Mouse (Mus musculus) stomach, embryonic 16.5 days (tissue): ENCODE data around the gene Gpr87. TPM values are rescaled to one million over a fixed set of nuclear protein-coding genes. Genes with fewer than 3 reads are reported as not detected.

Experiments
- ATAC-seq: fragments of 200-750 bp; cut with Nextera tagmentation; 2 replicates; pipeline ENCODE4 v1.8.0; 2017; ENCODE audit warnings: moderate number of reproducible peaks, moderate TSS enrichment; ENCODE audit not compliant: insufficient read depth, low FRiP score
- H3K27ac ChIP-seq: fragments of 300-500 bp; sonication (generic); 2 replicates; pipeline ENCODE4 v1.5.1; 2014; ENCODE audit warnings: low read length
- H3K27me3 ChIP-seq: fragments of 300-500 bp; sonication (generic); 2 replicates; pipeline ENCODE4 v1.6.1; 2014; ENCODE audit warnings: low read length, control low read depth, mixed read lengths; ENCODE audit not compliant: control insufficient read depth, insufficient read depth
- H3K36me3 ChIP-seq: fragments of 300-500 bp; sonication (generic); 2 replicates; pipeline ENCODE4 v1.6.1; 2014; ENCODE audit warnings: low read length; ENCODE audit not compliant: control insufficient read depth, insufficient read depth
- H3K4me1 ChIP-seq: fragments of 300-500 bp; sonication (generic); 2 replicates; pipeline ENCODE4 v1.6.1; 2014; ENCODE audit warnings: low read length, control low read depth, mixed read lengths; ENCODE audit not compliant: control insufficient read depth, insufficient read depth
- H3K4me2 ChIP-seq: fragments of 300-500 bp; sonication (generic); 2 replicates; pipeline ENCODE4 v1.6.1; 2014; ENCODE audit warnings: low read depth, low read length, mixed read lengths
- H3K4me3 ChIP-seq: fragments of 300-500 bp; sonication (generic); replicated peaks from 2 replicates; pipeline ENCODE4 v1.5.1; 2014; ENCODE audit warnings: mild to moderate bottlenecking, low read length
- H3K9ac ChIP-seq: fragments of 300-500 bp; sonication (generic); 2 replicates; pipeline ENCODE4 v1.6.1; 2014; ENCODE audit warnings: low read length
- H3K9me3 ChIP-seq: fragments of 300-500 bp; sonication (generic); replicated peaks from 2 replicates; pipeline ENCODE4 v1.6.1; 2016; ENCODE audit warnings: low read length, control low read depth; ENCODE audit not compliant: control insufficient read depth
- WGBS: fragments of 180-500 bp; shearing (Covaris S2); extraction: QIAGEN DNeasy Blood & Tissue Kit; methylation state at CpG from one replicate; pipeline ENCODE4 v1.1.7; 2014; 5-methylcytosine and 5-hydroxymethylcytosine counted together
- polyA plus RNA-seq: library from polyadenylated mRNA; unstranded; fragments of >200 nt; fragmentation: Nextera tagmentation; extraction: Ambion mirVana; gene quantifications from 2 replicates; pipeline ENCODE4 v1.2.1, GENCODE M21; 2015

Gpr87 gene
- polyA plus RNA-seq, 1 experiment from 2014 or later: 18.6 TPM

- Histone ChIP-seq H3K27me3 (no peaks in the 10 kb centered on the region), H3K4me3 (no peak overlapping the region), H3K9me3 (no peaks in the 10 kb centered on the region), H3K4me2 (no peak overlapping the region), H3K36me3 (no peaks in the 10 kb centered on the region), H3K27ac (no peak overlapping the region), H3K9ac (no peak overlapping the region), H3K4me1 (peaks cover under 1% of the 10 kb centered on the region; the same call in 1 of the 2 replicates)
- WGBS: 17% methylated on average over 5 of the region's 5 CpGs
- ATAC-seq: no peak
Measured at GRCm38 (mm10) chr3:59175234-59175633, 19.7 kb downstream of the Gpr87 start.

GRCm38 (mm10) chr3:59174426-59175154 lies 20.3 kb downstream of the Gpr87 start:
- H3K4me3 ChIP-seq: no peak overlapping the region
- ATAC-seq: no peak
- H3K4me2 ChIP-seq: no peak overlapping the region
- H3K27ac ChIP-seq: no peak overlapping the region
- 69% methylated on average over 6 of the region's 6 CpGs for WGBS
- H3K4me1 ChIP-seq: peaks cover 7% of the 10 kb centered on the region; the same call in 1 of the 2 replicates
- H3K9ac ChIP-seq: no peak overlapping the region
- H3K36me3 ChIP-seq: no peaks in the 10 kb centered on the region
- no peaks in the 10 kb centered on the region for H3K9me3 ChIP-seq
- no peaks in the 10 kb centered on the region for H3K27me3 ChIP-seq

GRCm38 (mm10) chr3:59169921-59170627 lies 24.8 kb downstream of the Gpr87 start:
- Histone ChIP-seq H3K4me1 (peaks cover 8% of the 10 kb centered on the region; the same call in 1 of the 2 replicates), H3K9ac (no peak overlapping the region), H3K9me3 (no peaks in the 10 kb centered on the region), H3K36me3 (no peaks in the 10 kb centered on the region), H3K27me3 (no peaks in the 10 kb centered on the region), H3K27ac (0 out of 2 replicates have a peak overlapping the region, but pooled peaks have one; percentile 13), H3K4me2 (no peak overlapping the region), H3K4me3 (no peak overlapping the region)
- peak; percentile 60; the same call in 1 of the 2 replicates for ATAC-seq
- WGBS: 38% methylated on average over 2 of the region's 2 CpGs

GRCm38 (mm10) chr3:59169215-59169614 lies 25.7 kb downstream of the Gpr87 start:
- Histone ChIP-seq H3K9ac (no peak overlapping the region), H3K27me3 (no peaks in the 10 kb centered on the region), H3K4me3 (no peak overlapping the region), H3K9me3 (no peaks in the 10 kb centered on the region), H3K27ac (no peak overlapping the region), H3K36me3 (no peaks in the 10 kb centered on the region), H3K4me1 (peaks cover 8% of the 10 kb centered on the region; the same call in 1 of the 2 replicates), H3K4me2 (no peak overlapping the region)
- WGBS: 69% methylated on average over 4 of the region's 4 CpGs
- no peak for ATAC-seq

DNA sequence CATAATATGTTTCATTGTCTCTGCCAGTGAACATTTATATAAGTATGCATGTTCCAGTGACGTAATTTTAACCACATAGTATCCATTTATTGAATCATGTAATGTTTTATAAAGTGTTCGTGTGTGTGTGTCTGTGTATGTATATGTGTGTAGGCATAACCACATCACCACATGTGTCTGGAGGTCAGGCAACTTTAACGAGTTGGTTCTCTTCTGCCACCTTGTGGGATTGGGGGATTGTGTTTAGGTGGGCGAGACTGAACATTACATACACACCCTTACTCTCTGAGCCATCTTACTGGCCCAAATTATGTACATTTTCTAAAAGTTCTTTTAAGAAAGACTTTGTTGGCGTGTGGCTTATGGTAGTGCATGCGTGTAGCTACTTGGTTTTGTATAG lies 26.4 kb downstream of the Gpr87 start:
- Histone ChIP-seq H3K36me3 (no peaks in the 10 kb centered on the region), H3K27me3 (no peaks in the 10 kb centered on the region), H3K27ac (no peak overlapping the region), H3K9me3 (no peaks in the 10 kb centered on the region), H3K4me3 (no peak overlapping the region), H3K4me1 (peaks cover 8% of the 10 kb centered on the region; the same call in 1 of the 2 replicates), H3K4me2 (no peak overlapping the region), H3K9ac (no peak overlapping the region)
- 90% methylated on average over 6 of the region's 6 CpGs for WGBS
- no peak for ATAC-seq

DNA sequence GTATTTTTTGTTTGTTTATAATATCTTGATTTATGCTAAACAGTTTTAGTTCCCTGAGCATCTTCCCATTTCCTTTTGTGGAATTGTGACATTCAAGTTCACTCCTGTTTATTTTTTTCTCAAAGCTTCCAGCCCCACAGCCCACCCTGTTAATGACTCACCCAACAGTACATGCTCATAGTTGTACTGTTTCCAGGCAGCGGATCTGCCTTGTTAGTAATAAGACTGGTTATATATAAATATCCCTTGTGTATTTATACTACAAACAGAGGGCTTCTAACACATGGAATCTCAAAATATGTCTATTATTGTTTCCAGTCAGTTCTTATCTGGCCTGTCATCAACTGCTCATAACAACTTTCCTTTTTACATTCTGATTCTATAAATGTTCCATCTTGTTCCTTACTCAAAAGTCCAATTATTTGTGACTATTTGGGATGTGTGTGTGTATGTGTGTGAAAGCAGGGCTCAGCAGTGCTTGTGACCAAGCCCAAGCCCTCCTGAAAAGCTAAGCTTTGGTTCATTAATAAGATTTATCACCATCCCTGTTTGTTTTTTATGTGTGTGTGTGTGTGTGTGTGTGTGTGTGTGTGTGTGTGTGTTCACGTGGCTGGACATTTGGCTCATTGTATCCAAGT lies 27.4 kb downstream of the Gpr87 start:
- peak; percentile 53; the same call in 1 of the 2 replicates for ATAC-seq

DNA sequence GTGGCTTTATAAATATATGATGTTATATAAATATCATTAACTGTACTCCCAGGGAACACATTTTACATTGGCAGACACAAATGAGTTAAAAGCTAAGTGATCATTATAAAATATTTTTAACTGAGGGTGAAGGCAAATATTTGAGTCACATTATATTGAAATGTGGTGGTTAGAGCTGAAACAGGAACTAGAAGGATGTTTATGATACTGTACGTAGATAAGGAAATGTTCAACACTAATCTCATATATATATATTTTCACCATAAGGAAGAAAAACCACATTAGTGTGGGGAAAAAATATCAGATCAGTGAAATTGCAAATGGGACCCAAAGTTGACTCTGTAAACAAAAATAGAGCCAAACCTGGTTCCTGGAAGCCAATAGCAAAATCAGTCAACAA lies 34.4 kb downstream of the Gpr87 start:
- no peak for ATAC-seq
- Histone ChIP-seq H3K4me2 (no peak overlapping the region), H3K9ac (no peak overlapping the region), H3K9me3 (no peaks in the 10 kb centered on the region), H3K27me3 (no peaks in the 10 kb centered on the region), H3K4me1 (no peaks in the 10 kb centered on the region), H3K27ac (no peak overlapping the region), H3K4me3 (no peak overlapping the region), H3K36me3 (no peaks in the 10 kb centered on the region)
- 63% methylated on average over 1 of the region's 1 CpGs for whole genome bisulfite sequencing

More for the DNA sequence above, 27.4 kb downstream of the Gpr87 start:
- no peak overlapping the region for H3K4me3 ChIP-seq
- H3K4me2 ChIP-seq: no peak overlapping the region
- WGBS: 61% methylated on average over 2 of the region's 2 CpGs
- no peaks in the 10 kb centered on the region for H3K36me3 ChIP-seq
- no peak overlapping the region for H3K9ac ChIP-seq
- no peaks in the 10 kb centered on the region for H3K27me3 ChIP-seq
- peak overlapping the region; percentile 38; the same call in 1 of the 2 replicates for H3K27ac ChIP-seq
- no peaks in the 10 kb centered on the region for H3K9me3 ChIP-seq
- peaks cover 8% of the 10 kb centered on the region; the same call in 1 of the 2 replicates for H3K4me1 ChIP-seq

GRCm38 (mm10) chr3:59157048-59157447 lies 37.9 kb downstream of the Gpr87 start:
- no peak for ATAC-seq
- no peaks in the 10 kb centered on the region for H3K27me3 ChIP-seq
- no peak overlapping the region for H3K4me2 ChIP-seq
- H3K9ac ChIP-seq: no peak overlapping the region
- H3K4me3 ChIP-seq: no peak overlapping the region
- H3K27ac ChIP-seq: no peak overlapping the region
- no peaks in the 10 kb centered on the region for H3K36me3 ChIP-seq
- WGBS: 88% methylated on average over 5 of the region's 5 CpGs
- no peaks in the 10 kb centered on the region for H3K4me1 ChIP-seq
- no peaks in the 10 kb centered on the region for H3K9me3 ChIP-seq

DNA sequence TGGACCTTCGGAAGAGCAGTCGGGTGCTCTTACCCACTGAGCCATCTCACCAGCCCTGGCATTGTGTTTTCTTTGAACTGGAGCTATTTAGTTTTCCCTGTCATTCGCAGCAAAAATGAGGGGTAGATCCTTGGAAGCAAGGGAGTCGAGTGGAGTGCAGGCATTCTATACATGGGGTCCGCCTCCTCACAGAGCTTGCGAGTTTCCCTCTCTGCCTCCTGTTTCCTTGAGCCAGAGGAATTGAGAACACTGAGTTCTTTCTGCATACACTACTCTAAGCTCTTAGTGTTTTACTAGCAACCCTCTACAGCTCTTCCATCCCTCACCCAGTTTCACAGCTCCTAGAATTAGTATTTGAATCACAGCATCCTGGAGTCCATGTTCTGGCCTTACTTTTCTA lies 39.5 kb downstream of the Gpr87 start:
- H3K4me3 ChIP-seq: no peak overlapping the region
- H3K36me3 ChIP-seq: no peaks in the 10 kb centered on the region
- no peak overlapping the region for H3K9ac ChIP-seq
- H3K27ac ChIP-seq: no peak overlapping the region
- ATAC-seq: no peak
- no peaks in the 10 kb centered on the region for H3K9me3 ChIP-seq
- WGBS: 91% methylated on average over 6 of the region's 6 CpGs
- no peaks in the 10 kb centered on the region for H3K27me3 ChIP-seq
- no peak overlapping the region for H3K4me2 ChIP-seq
- H3K4me1 ChIP-seq: no peaks in the 10 kb centered on the region
